Mouse (Mus musculus) myocyte (in vitro differentiated cells): ENCODE results near the gene Adamts17. TPM values are rescaled to one million over a fixed set of nuclear protein-coding genes. Genes with fewer than 3 reads are reported as not detected.

Experiments
- H3K27me3 ChIP-seq: one replicate; pipeline ENCODE4 v1.6.1; 2011; ENCODE audit not compliant: control insufficient read depth, insufficient read depth, insufficient read length
- H3K36me3 ChIP-seq: one replicate; pipeline ENCODE4 v1.6.1; 2011; ENCODE audit not compliant: control insufficient read depth, insufficient read depth
- H3K4me2 ChIP-seq: one replicate; pipeline ENCODE4 v1.6.1; 2011; ENCODE audit warnings: low read depth, control low read depth
- H3K4me3 ChIP-seq: one replicate; pipeline ENCODE4 v1.5.1; 2011; ENCODE audit warnings: mild to moderate bottlenecking, control low read depth, moderate library complexity
- H3K79me2 ChIP-seq: one replicate; pipeline ENCODE4 v1.6.1; 2011; ENCODE audit not compliant: control insufficient read depth, insufficient read depth
- H3ac ChIP-seq: one replicate; pipeline ENCODE4 v1.6.1; 2011; ENCODE audit not compliant: control insufficient read depth, insufficient read length
- CEBPB ChIP-seq: IDR thresholded peaks from 2 replicates; pipeline ENCODE4 v1.6.1; 2011; ENCODE audit warnings: mild to moderate bottlenecking, moderate library complexity; ENCODE audit not compliant: poor library complexity, insufficient read depth, severe bottlenecking
- E2F4 ChIP-seq: IDR thresholded peaks from one replicate; pipeline ENCODE4 v1.6.1; 2011; ENCODE audit warnings: mild to moderate bottlenecking, control low read depth, moderate library complexity; ENCODE audit not compliant: insufficient read depth
- MAX ChIP-seq: IDR thresholded peaks from one replicate; pipeline ENCODE4 v1.6.1; 2011; ENCODE audit warnings: low read depth, mild to moderate bottlenecking, control low read depth
- MYOD1 ChIP-seq, 3 experiments: IDR thresholded peaks; one replicate each; pipeline ENCODE4 v1.6.1; 2011; ENCODE audit warnings: control low read depth in 2 of 3, low read depth in 2 of 3, mild to moderate bottlenecking in 2 of 3, moderate library complexity in 1 of 3; ENCODE audit not compliant: insufficient read length in 2 of 3, control insufficient read depth in 1 of 3
- MYOG ChIP-seq, 3 experiments: IDR thresholded peaks; one replicate each; pipeline ENCODE4 v1.6.1; 2011; ENCODE audit warnings: control low read depth in 2 of 3, low read depth in 2 of 3, mild to moderate bottlenecking in 2 of 3; ENCODE audit not compliant: insufficient read length in 2 of 3, control insufficient read depth in 1 of 3, insufficient read depth in 1 of 3
- POLR2A ChIP-seq: IDR thresholded peaks from one replicate; pipeline ENCODE4 v1.6.1; 2011; ENCODE audit warnings: low read depth, mild to moderate bottlenecking, control low read depth, moderate library complexity; ENCODE audit not compliant: insufficient read length
- POLR2AphosphoS2 ChIP-seq: IDR thresholded peaks from one replicate; pipeline ENCODE4 v1.6.1; 2011; ENCODE audit warnings: low read depth, control low read depth; ENCODE audit not compliant: insufficient read length
- REST ChIP-seq: IDR thresholded peaks from one replicate; pipeline ENCODE4 v1.6.1; 2011; ENCODE audit warnings: mild to moderate bottlenecking, control low read depth, moderate library complexity; ENCODE audit not compliant: insufficient read depth, insufficient read length
- SRF ChIP-seq: IDR thresholded peaks from one replicate; pipeline ENCODE4 v1.6.1; 2011; ENCODE audit warnings: low read depth; ENCODE audit not compliant: control insufficient read depth, insufficient read length
- TCF12 ChIP-seq: IDR thresholded peaks from one replicate; pipeline ENCODE4 v1.6.1; 2011; ENCODE audit warnings: mild to moderate bottlenecking, control low read depth; ENCODE audit not compliant: poor library complexity, insufficient read depth, severe bottlenecking
- TCF3 ChIP-seq: IDR thresholded peaks from one replicate; pipeline ENCODE4 v1.6.1; 2011; ENCODE audit warnings: low read depth, control low read depth; ENCODE audit not compliant: insufficient read length
- USF1 ChIP-seq: IDR thresholded peaks from one replicate; pipeline ENCODE4 v1.6.1; 2011; ENCODE audit warnings: low read depth, mild to moderate bottlenecking, control low read depth, moderate library complexity
- polyA plus RNA-seq: library from polyadenylated mRNA; unstranded; fragments of >200 nt; fragmentation: generic; extraction: Trizol; gene quantifications from one replicate; pipeline ENCODE4 v1.2.1, GENCODE M21; 2012; ENCODE audit warnings: missing spikeins

Gene Adamts17
- polyA plus RNA-seq, 1 experiment, result 1.8 TPM

DNA sequence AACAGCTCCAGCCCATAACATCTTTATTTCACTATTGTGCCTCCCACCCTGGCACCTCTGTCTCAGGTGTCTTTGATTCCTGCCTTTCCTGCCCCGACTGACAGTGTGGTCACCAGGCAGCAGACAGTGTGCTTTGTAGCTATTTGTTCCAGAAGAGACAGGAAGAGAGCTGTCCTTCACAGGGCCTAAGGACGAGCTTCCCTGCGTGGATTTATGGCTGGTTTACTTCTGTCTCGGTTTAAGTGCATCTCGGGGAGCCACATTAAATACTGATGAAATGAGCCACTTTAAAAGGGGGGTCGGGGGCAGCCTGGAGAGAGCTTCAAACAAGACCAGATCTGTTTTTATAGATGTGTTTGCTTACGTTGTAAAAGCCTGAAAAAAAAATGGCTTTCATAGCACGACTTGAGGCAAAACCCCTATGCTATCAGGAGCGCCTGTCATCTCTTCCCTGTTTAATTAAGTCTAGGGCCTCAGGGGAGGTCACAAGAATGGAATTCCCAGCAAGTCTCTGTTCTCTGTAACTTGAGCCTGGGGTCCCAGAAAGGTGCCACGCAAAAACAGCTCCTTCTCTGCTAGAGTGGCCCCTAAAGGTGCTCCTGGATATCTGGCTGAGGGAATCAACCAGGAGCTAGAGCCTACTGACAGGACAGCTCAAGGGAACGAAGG, 302.9 kb downstream of the Adamts17 start:
- no peaks in the 10 kb centered on the region for H3K36me3 ChIP-seq
- no peak for TF ChIP-seq POLR2AphosphoS2
- TF ChIP-seq CEBPB, result no peak
- TF ChIP-seq E2F4, result no peak

DNA sequence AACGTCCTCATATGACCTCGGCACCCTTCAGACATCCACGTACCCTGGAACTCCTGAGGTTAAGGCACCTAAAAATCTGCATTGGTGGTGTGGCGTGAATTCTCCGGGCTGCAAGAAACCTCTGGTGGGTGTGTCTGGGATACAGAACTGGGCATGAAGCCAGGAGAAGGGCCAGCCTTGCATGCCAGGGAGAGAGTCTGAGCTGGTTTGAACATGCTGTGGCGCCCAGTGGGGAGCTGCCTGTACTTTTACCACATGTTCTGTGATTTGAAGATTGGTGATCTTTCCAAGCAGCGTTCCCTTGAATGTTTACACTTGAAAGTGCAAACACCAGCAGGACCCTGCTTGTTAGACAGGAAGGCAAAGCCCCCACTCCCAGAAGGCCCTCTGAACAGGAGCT, 306.2 kb downstream of the Adamts17 start:
- H3K4me2 ChIP-seq, result no peak overlapping the region
- H3K4me3 ChIP-seq, result no peak overlapping the region
- no peak for TF ChIP-seq SRF
- no peak for TF ChIP-seq TCF12
- TF ChIP-seq MYOD1 (IDR thresholded peaks at IDR 0.05; ENCODE audit: control insufficient read depth in 1 of 3, insufficient read length in 2 of 3, low read depth in 2 of 3), result no peak
- TF ChIP-seq REST, result no peak
- no peak for TF ChIP-seq E2F4
- no peak for TF ChIP-seq USF1
- no peak for TF ChIP-seq POLR2A
- TF ChIP-seq POLR2AphosphoS2, result no peak
- no peak for TF ChIP-seq MYOG (IDR thresholded peaks at IDR 0.05; ENCODE audit: control insufficient read depth in 1 of 3, insufficient read depth in 1 of 3, insufficient read length in 2 of 3, low read depth in 2 of 3)
- TF ChIP-seq TCF3, result no peak
- TF ChIP-seq MAX, result no peak
- TF ChIP-seq CEBPB, result no peak
- H3K79me2 ChIP-seq, result no peaks in the 10 kb centered on the region
- H3ac ChIP-seq, result no peak overlapping the region
- peaks cover 55% of the 10 kb centered on the region for H3K27me3 ChIP-seq
- no peaks in the 10 kb centered on the region for H3K36me3 ChIP-seq

More for the DNA sequence above, 302.9 kb downstream of the Adamts17 start:
- no peaks in the 10 kb centered on the region for H3K79me2 ChIP-seq
- H3K4me2 ChIP-seq, result no peak overlapping the region
- peaks cover 78% of the 10 kb centered on the region for H3K27me3 ChIP-seq
- no peak overlapping the region for H3ac ChIP-seq
- H3K4me3 ChIP-seq, result no peak overlapping the region

DNA sequence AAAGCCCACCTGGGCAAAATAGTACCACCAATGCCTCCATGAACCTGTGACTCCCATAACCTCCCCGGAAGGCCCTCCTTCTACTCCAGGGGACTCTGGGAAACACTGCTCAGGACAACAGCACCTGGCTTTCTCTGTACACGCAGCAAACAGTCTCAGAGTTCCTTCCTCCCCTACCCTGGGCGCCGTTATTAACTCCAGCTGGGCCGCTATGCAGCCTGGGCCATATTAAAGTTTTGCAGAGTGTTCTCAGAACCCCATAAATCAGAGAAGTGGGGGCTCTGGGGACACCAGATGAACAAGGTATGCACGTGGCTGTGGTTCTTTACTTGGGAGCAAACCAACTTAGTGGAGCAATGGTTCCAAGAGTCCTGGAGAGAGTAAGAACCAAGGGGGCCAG, 306.6 kb downstream of the Adamts17 start:
- no peaks in the 10 kb centered on the region for H3K36me3 ChIP-seq
- H3K79me2 ChIP-seq, result no peaks in the 10 kb centered on the region
- no peak overlapping the region for H3K4me3 ChIP-seq
- TF ChIP-seq POLR2AphosphoS2 (no peak), MAX (no peak), POLR2A (no peak), REST (no peak), TCF3 (no peak), CEBPB (no peak), SRF (no peak), MYOD1 (IDR thresholded peaks at IDR 0.05; ENCODE audit: control insufficient read depth in 1 of 3, insufficient read length in 2 of 3, low read depth in 2 of 3) (no peak)
- peaks cover 50% of the 10 kb centered on the region for H3K27me3 ChIP-seq
- H3K4me2 ChIP-seq, result no peak overlapping the region
- no peak overlapping the region for H3ac ChIP-seq

DNA sequence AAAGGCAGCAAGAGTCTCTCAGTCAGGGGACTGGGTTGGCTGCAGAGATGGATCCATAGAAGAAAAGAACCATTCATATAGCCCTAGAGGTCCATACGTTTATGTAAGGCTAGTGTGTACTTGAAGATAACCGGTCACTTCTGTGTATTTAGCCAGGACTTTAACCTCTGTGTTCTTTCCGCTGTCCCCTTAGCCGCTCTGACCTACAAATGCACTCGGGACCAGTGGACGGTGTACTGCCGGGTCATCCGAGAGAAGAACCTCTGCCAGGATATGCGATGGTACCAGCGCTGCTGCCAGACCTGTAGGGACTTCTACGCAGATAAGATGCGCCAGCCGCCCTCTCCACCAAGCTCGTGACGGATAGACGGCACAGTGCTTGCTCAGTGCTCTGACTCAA, 310.2 kb downstream of the Adamts17 start:
- Histone ChIP-seq H3K4me2 (no peak overlapping the region), H3K4me3 (no peak overlapping the region), H3K27me3 (peaks cover 29% of the 10 kb centered on the region), H3K79me2 (no peaks in the 10 kb centered on the region), H3ac (no peak overlapping the region), H3K36me3 (no peaks in the 10 kb centered on the region)
- TF ChIP-seq SRF, result no peak
- no peak for TF ChIP-seq TCF3
- no peak for TF ChIP-seq POLR2A
- no peak for TF ChIP-seq MAX
- TF ChIP-seq CEBPB, result no peak

DNA sequence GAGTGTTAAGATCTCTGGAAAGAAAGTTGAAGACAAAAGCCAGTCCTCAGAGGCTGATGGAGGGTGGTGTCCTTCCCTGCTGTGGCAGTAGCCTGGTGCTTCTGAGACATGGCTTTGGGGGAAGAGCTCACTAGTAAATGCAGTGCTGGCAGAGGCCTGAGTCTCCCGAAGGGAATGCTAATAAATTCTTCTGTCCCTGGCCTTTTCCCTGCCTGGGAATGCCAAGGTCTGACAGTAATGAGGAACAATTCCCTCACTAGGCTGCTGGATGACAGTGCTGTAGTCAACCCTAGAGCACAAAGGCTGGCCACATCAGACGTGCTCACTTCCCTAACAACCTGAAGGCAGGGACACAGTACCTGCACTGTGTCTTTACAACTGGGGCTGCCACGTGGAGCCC, 313.1 kb downstream of the Adamts17 start:
- H3ac ChIP-seq, result no peak overlapping the region
- H3K27me3 ChIP-seq, result peaks cover 13% of the 10 kb centered on the region
- TF ChIP-seq TCF12 (no peak), USF1 (no peak), MYOD1 (IDR thresholded peaks at IDR 0.05; ENCODE audit: control insufficient read depth in 1 of 3, insufficient read length in 2 of 3, low read depth in 2 of 3) (no peak), MAX (no peak), REST (no peak), MYOG (IDR thresholded peaks at IDR 0.05; ENCODE audit: control insufficient read depth in 1 of 3, insufficient read depth in 1 of 3, insufficient read length in 2 of 3, low read depth in 2 of 3) (no peak)
- no peak overlapping the region for H3K4me3 ChIP-seq
- no peaks in the 10 kb centered on the region for H3K79me2 ChIP-seq
- no peaks in the 10 kb centered on the region for H3K36me3 ChIP-seq
- H3K4me2 ChIP-seq, result no peak overlapping the region
